Mouse (Mus musculus) myocyte (in vitro differentiated cells): ENCODE results near the gene Ddx58. TPM values are rescaled to one million over a fixed set of nuclear protein-coding genes. Genes with fewer than 3 reads are reported as not detected.

Experiments
- H3K27me3 ChIP-seq: one replicate; pipeline ENCODE4 v1.6.1; 2011; ENCODE audit not compliant: control insufficient read depth, insufficient read depth, insufficient read length
- H3K36me3 ChIP-seq: one replicate; pipeline ENCODE4 v1.6.1; 2011; ENCODE audit not compliant: control insufficient read depth, insufficient read depth
- H3K4me2 ChIP-seq: one replicate; pipeline ENCODE4 v1.6.1; 2011; ENCODE audit warnings: low read depth, control low read depth
- H3K4me3 ChIP-seq: one replicate; pipeline ENCODE4 v1.5.1; 2011; ENCODE audit warnings: mild to moderate bottlenecking, control low read depth, moderate library complexity
- H3K79me2 ChIP-seq: one replicate; pipeline ENCODE4 v1.6.1; 2011; ENCODE audit not compliant: control insufficient read depth, insufficient read depth
- H3ac ChIP-seq: one replicate; pipeline ENCODE4 v1.6.1; 2011; ENCODE audit not compliant: control insufficient read depth, insufficient read length
- CEBPB ChIP-seq: IDR thresholded peaks from 2 replicates; pipeline ENCODE4 v1.6.1; 2011; ENCODE audit warnings: mild to moderate bottlenecking, moderate library complexity; ENCODE audit not compliant: poor library complexity, insufficient read depth, severe bottlenecking
- E2F4 ChIP-seq: IDR thresholded peaks from one replicate; pipeline ENCODE4 v1.6.1; 2011; ENCODE audit warnings: mild to moderate bottlenecking, control low read depth, moderate library complexity; ENCODE audit not compliant: insufficient read depth
- MAX ChIP-seq: IDR thresholded peaks from one replicate; pipeline ENCODE4 v1.6.1; 2011; ENCODE audit warnings: low read depth, mild to moderate bottlenecking, control low read depth
- MYOD1 ChIP-seq, 3 experiments: IDR thresholded peaks; one replicate each; pipeline ENCODE4 v1.6.1; 2011; ENCODE audit warnings: control low read depth in 2 of 3, low read depth in 2 of 3, mild to moderate bottlenecking in 2 of 3, moderate library complexity in 1 of 3; ENCODE audit not compliant: insufficient read length in 2 of 3, control insufficient read depth in 1 of 3
- MYOG ChIP-seq, 3 experiments: IDR thresholded peaks; one replicate each; pipeline ENCODE4 v1.6.1; 2011; ENCODE audit warnings: control low read depth in 2 of 3, low read depth in 2 of 3, mild to moderate bottlenecking in 2 of 3; ENCODE audit not compliant: insufficient read length in 2 of 3, control insufficient read depth in 1 of 3, insufficient read depth in 1 of 3
- POLR2A ChIP-seq: IDR thresholded peaks from one replicate; pipeline ENCODE4 v1.6.1; 2011; ENCODE audit warnings: low read depth, mild to moderate bottlenecking, control low read depth, moderate library complexity; ENCODE audit not compliant: insufficient read length
- POLR2AphosphoS2 ChIP-seq: IDR thresholded peaks from one replicate; pipeline ENCODE4 v1.6.1; 2011; ENCODE audit warnings: low read depth, control low read depth; ENCODE audit not compliant: insufficient read length
- REST ChIP-seq: IDR thresholded peaks from one replicate; pipeline ENCODE4 v1.6.1; 2011; ENCODE audit warnings: mild to moderate bottlenecking, control low read depth, moderate library complexity; ENCODE audit not compliant: insufficient read depth, insufficient read length
- SRF ChIP-seq: IDR thresholded peaks from one replicate; pipeline ENCODE4 v1.6.1; 2011; ENCODE audit warnings: low read depth; ENCODE audit not compliant: control insufficient read depth, insufficient read length
- TCF12 ChIP-seq: IDR thresholded peaks from one replicate; pipeline ENCODE4 v1.6.1; 2011; ENCODE audit warnings: mild to moderate bottlenecking, control low read depth; ENCODE audit not compliant: poor library complexity, insufficient read depth, severe bottlenecking
- TCF3 ChIP-seq: IDR thresholded peaks from one replicate; pipeline ENCODE4 v1.6.1; 2011; ENCODE audit warnings: low read depth, control low read depth; ENCODE audit not compliant: insufficient read length
- USF1 ChIP-seq: IDR thresholded peaks from one replicate; pipeline ENCODE4 v1.6.1; 2011; ENCODE audit warnings: low read depth, mild to moderate bottlenecking, control low read depth, moderate library complexity
- polyA plus RNA-seq: library from polyadenylated mRNA; unstranded; fragments of >200 nt; fragmentation: generic; extraction: Trizol; gene quantifications from one replicate; pipeline ENCODE4 v1.2.1, GENCODE M21; 2012; ENCODE audit warnings: missing spikeins

The Ddx58 gene
- polyA plus RNA-seq, 1 experiment, result 4.1 TPM

- H3K36me3 ChIP-seq, result peaks cover 13% of the 10 kb centered on the region
- TF ChIP-seq TCF3 (no peak), E2F4 (peak; percentile 28), MYOD1 (IDR thresholded peaks at IDR 0.05; ENCODE audit: control insufficient read depth in 1 of 3, insufficient read length in 2 of 3, low read depth in 2 of 3) (peak in 2 of 3 experiments; percentile 16 to 39), SRF (peak; percentile 83), CEBPB (no peak), MYOG (IDR thresholded peaks at IDR 0.05; ENCODE audit: control insufficient read depth in 1 of 3, insufficient read depth in 1 of 3, insufficient read length in 2 of 3, low read depth in 2 of 3) (peak in 2 of 3 experiments; percentile 28 to 34), POLR2A (peak; percentile 96), POLR2AphosphoS2 (peak; percentile 97), REST (no peak), USF1 (no peak), MAX (no peak), TCF12 (no peak)
- H3K4me2 ChIP-seq, result peak within 1 kb of the TSS; percentile 88
- peak within 1 kb of the TSS; percentile 41 for H3ac ChIP-seq
- H3K4me3 ChIP-seq, result peak within 1 kb of the TSS; percentile 86
- no peaks in the 10 kb centered on the region for H3K27me3 ChIP-seq
- H3K79me2 ChIP-seq, result peaks cover 39% of the 10 kb centered on the region
These were observed 39.8 kb upstream of the Ddx58 start, which contains the start of gene Ndufb6 for GRCm38 (mm10) chr4:40279276-40279900. Gene Ndufb6, minus strand, starts transcription at chr4:40279421.

GRCm38 (mm10) chr4:40278880-40279275 lies 39.2 kb upstream of the Ddx58 start:
- Histone ChIP-seq H3K4me3 (peak overlapping the region; percentile 86), H3K36me3 (peaks cover 13% of the 10 kb centered on the region), H3K27me3 (no peaks in the 10 kb centered on the region), H3K4me2 (peak overlapping the region; percentile 88), H3ac (peak overlapping the region; percentile 41), H3K79me2 (peaks cover 40% of the 10 kb centered on the region)
- no peak for TF ChIP-seq USF1
- no peak for TF ChIP-seq CEBPB
- no peak for TF ChIP-seq E2F4
- TF ChIP-seq TCF3, result no peak
- no peak for TF ChIP-seq TCF12
- TF ChIP-seq MYOD1 (IDR thresholded peaks at IDR 0.05; ENCODE audit: control insufficient read depth in 1 of 3, insufficient read length in 2 of 3, low read depth in 2 of 3), result no peak
- TF ChIP-seq SRF, result no peak
- no peak for TF ChIP-seq MYOG (IDR thresholded peaks at IDR 0.05; ENCODE audit: control insufficient read depth in 1 of 3, insufficient read depth in 1 of 3, insufficient read length in 2 of 3, low read depth in 2 of 3)
- no peak for TF ChIP-seq POLR2AphosphoS2
- no peak for TF ChIP-seq MAX
- no peak for TF ChIP-seq POLR2A
- TF ChIP-seq REST, result no peak

GRCm38 (mm10) chr4:40269430-40270032 lies 29.9 kb upstream of the Ddx58 start, which contains the start of the genes Smim27 and Topors:
Gene Smim27, plus strand, starts transcription at chr4:40269579.
Gene Topors, minus strand, starts transcription at chr4:40269850.
- H3K27me3 ChIP-seq, result no peaks in the 10 kb centered on the region
- H3K79me2 ChIP-seq, result peaks cover 52% of the 10 kb centered on the region
- peak in 1 of 3 experiments; percentile 24 for TF ChIP-seq MYOD1 (IDR thresholded peaks at IDR 0.05; ENCODE audit: control insufficient read depth in 1 of 3, insufficient read length in 2 of 3, low read depth in 2 of 3)
- peak; percentile 97 for TF ChIP-seq POLR2AphosphoS2
- peak; percentile 97 for TF ChIP-seq USF1
- no peak for TF ChIP-seq REST
- TF ChIP-seq E2F4, result peak; percentile 13
- TF ChIP-seq TCF12, result no peak
- TF ChIP-seq TCF3, result no peak
- TF ChIP-seq SRF, result peak; percentile 47
- TF ChIP-seq POLR2A, result peak; percentile 94
- peak; percentile 40 for TF ChIP-seq MAX
- no peak for TF ChIP-seq CEBPB
- TF ChIP-seq MYOG (IDR thresholded peaks at IDR 0.05; ENCODE audit: control insufficient read depth in 1 of 3, insufficient read depth in 1 of 3, insufficient read length in 2 of 3, low read depth in 2 of 3), result peak in 1 of 3 experiments; percentile 26
- H3K4me2 ChIP-seq, result peak within 1 kb of the TSS; percentile 88
- H3K36me3 ChIP-seq, result peaks cover 22% of the 10 kb centered on the region
- peak within 1 kb of the TSS; percentile 98 for H3K4me3 ChIP-seq
- peak within 1 kb of the TSS; percentile 89 for H3ac ChIP-seq

- H3ac ChIP-seq, result peak overlapping the region; percentile 89
- H3K4me2 ChIP-seq, result peak overlapping the region; percentile 77
- H3K36me3 ChIP-seq, result peaks cover 22% of the 10 kb centered on the region
- H3K4me3 ChIP-seq, result peak overlapping the region; percentile 98
- peaks cover 57% of the 10 kb centered on the region for H3K79me2 ChIP-seq
- TF ChIP-seq POLR2A (no peak), CEBPB (no peak), POLR2AphosphoS2 (no peak), SRF (no peak), MYOG (IDR thresholded peaks at IDR 0.05; ENCODE audit: control insufficient read depth in 1 of 3, insufficient read depth in 1 of 3, insufficient read length in 2 of 3, low read depth in 2 of 3) (no peak), TCF3 (no peak), REST (no peak), TCF12 (no peak), MAX (no peak), USF1 (no peak)
- no peaks in the 10 kb centered on the region for H3K27me3 ChIP-seq
These were observed 29.2 kb upstream of the Ddx58 start for GRCm38 (mm10) chr4:40268835-40269234.
